Mouse (Mus musculus) heart, adult 2 months (tissue): ENCODE data around the gene Morn1.

Experiments
- CTCF ChIP-seq: fragments of 200-600 bp; IDR thresholded peaks from 2 replicates; pipeline ENCODE4 v1.8.1; 2022; ENCODE audit warnings: antibody characterized with exemption, mild to moderate bottlenecking, moderate library complexity
- EP300 ChIP-seq: fragments of 200-500 bp; IDR thresholded peaks from 2 replicates; pipeline ENCODE4 v1.6.1; 2011; ENCODE audit warnings: low read depth, low read length, control low read depth; ENCODE audit not compliant: insufficient read depth
- POLR2A ChIP-seq: fragments of 200-500 bp; IDR thresholded peaks from 2 replicates; pipeline ENCODE4 v1.6.1; 2011; ENCODE audit warnings: mild to moderate bottlenecking, low read depth, low read length, control low read depth; ENCODE audit not compliant: insufficient read depth

- TF ChIP-seq EP300 = no peak
- TF ChIP-seq POLR2A = no peak
- TF ChIP-seq CTCF = no peak
These were observed 2.0 kb upstream of the Morn1 start for GRCm38 (mm10) chr4:155084351-155084750.
